Mouse (Mus musculus): Measurements from ENCODE around the gene Dip2c.

- TF ChIP-seq USF1 (IDR thresholded peaks at IDR 0.05; ENCODE audit: low read depth, low read length) (no peak), RAD21 (IDR thresholded peaks at IDR 0.05; ENCODE audit: low read depth, low read length) (no peak), POLR2A (IDR thresholded peaks at IDR 0.05; ENCODE audit: control insufficient read depth in 1 of 2, insufficient read depth in 1 of 2, low read depth in 1 of 2, low read length in 2 of 2, poor library complexity in 1 of 2) (no peak), POLR2AphosphoS5 (IDR thresholded peaks at IDR 0.05; ENCODE audit: borderline replicate concordance, low read depth, low read length) (no peak), CTCF (IDR thresholded peaks at IDR 0.05 in 2 of 3, conservative IDR thresholded peaks at IDR 0.05 in 1 of 3; ENCODE audit: control insufficient read depth in 1 of 3, insufficient read depth in 1 of 3, low read depth in 2 of 3, low read length in 3 of 3, poor library complexity in 1 of 3, severe bottlenecking in 1 of 3) (no peak), MYC (IDR thresholded peaks at IDR 0.05; ENCODE audit: low read depth, low read length) (no peak), TCF12 (IDR thresholded peaks at IDR 0.05; ENCODE audit: low read depth, low read length) (no peak), EP300 (IDR thresholded peaks at IDR 0.05; ENCODE audit: low read depth in 1 of 2, low read length in 2 of 2) (no peak)
Measured at GRCm38 (mm10) chr13:9708433-9709240, 432.3 kb downstream of the Dip2c start.
